Mouse (Mus musculus) hindbrain, postnatal 0 days (tissue): ENCODE measurements at regions not wholly inside any gene's neighbourhood (a gene's known extent, or its start where the extent isn't known, plus 50 kb on each side); places are given as distances from the start of the nearest gene placed in this dataset.
A peak's percentile ranks its signal among the peaks of the same experiment; 100 is the strongest.
"Not testable (repeated sequence)": the region's sequence is repeated elsewhere in the genome, so short reads cannot be mapped to it uniquely, and the experiment has no call there.

Experiments
- ATAC-seq: fragments of 200-750 bp; cut with Nextera tagmentation; 2 replicates; pipeline ENCODE4 v1.8.0; 2017; ENCODE audit warnings: mild to moderate bottlenecking, moderate TSS enrichment, moderate library complexity
- DNase-seq: peaks from one replicate; pipeline ENCODE4 v3.0.0-alpha.2; 2015; ENCODE audit warnings: low spot score
- H3K27ac ChIP-seq: fragments of 300-500 bp; sonication (generic); 2 replicates; pipeline ENCODE4 v1.5.1; 2014; ENCODE audit warnings: mild to moderate bottlenecking
- H3K27me3 ChIP-seq: fragments of 300-500 bp; sonication (generic); 2 replicates; pipeline ENCODE4 v1.6.1; 2014; ENCODE audit warnings: low read length, mixed read lengths; ENCODE audit not compliant: insufficient read depth
- H3K36me3 ChIP-seq: fragments of 300-500 bp; sonication (generic); 2 replicates; pipeline ENCODE4 v1.6.1; 2014; ENCODE audit warnings: low read length, mixed read lengths; ENCODE audit not compliant: insufficient read depth
- H3K4me1 ChIP-seq: fragments of 300-500 bp; sonication (generic); 2 replicates; pipeline ENCODE4 v1.6.1; 2014; ENCODE audit warnings: antibody characterized with exemption, low read length, mixed read lengths; ENCODE audit not compliant: insufficient read depth
- H3K4me2 ChIP-seq: fragments of 300-500 bp; sonication (generic); 2 replicates; pipeline ENCODE4 v1.6.1; 2014; ENCODE audit warnings: low read depth, mild to moderate bottlenecking, low read length, moderate library complexity, mixed read lengths
- H3K4me3 ChIP-seq: fragments of 300-500 bp; sonication (generic); 2 replicates; pipeline ENCODE4 v1.5.1; 2014; ENCODE audit warnings: low read length
- H3K9ac ChIP-seq: fragments of 300-500 bp; sonication (generic); replicated peaks from 2 replicates; pipeline ENCODE4 v1.6.1; 2014; ENCODE audit warnings: mild to moderate bottlenecking, low read length, moderate library complexity, mixed read lengths
- H3K9me3 ChIP-seq: fragments of 300-500 bp; sonication (generic); 2 replicates; pipeline ENCODE4 v1.6.1; 2016; ENCODE audit warnings: low read length, mixed read lengths
- CTCF ChIP-seq: IDR thresholded peaks from 2 replicates; pipeline ENCODE4 v1.5.1; 2016; ENCODE audit warnings: antibody characterized with exemption, control low read depth, low read depth
- WGBS: fragments of 180-500 bp; shearing (Covaris S2); extraction: QIAGEN DNeasy Blood & Tissue Kit; methylation state at CpG from one replicate; pipeline ENCODE4 v1.1.7; 2014; 5-methylcytosine and 5-hydroxymethylcytosine counted together

DNA sequence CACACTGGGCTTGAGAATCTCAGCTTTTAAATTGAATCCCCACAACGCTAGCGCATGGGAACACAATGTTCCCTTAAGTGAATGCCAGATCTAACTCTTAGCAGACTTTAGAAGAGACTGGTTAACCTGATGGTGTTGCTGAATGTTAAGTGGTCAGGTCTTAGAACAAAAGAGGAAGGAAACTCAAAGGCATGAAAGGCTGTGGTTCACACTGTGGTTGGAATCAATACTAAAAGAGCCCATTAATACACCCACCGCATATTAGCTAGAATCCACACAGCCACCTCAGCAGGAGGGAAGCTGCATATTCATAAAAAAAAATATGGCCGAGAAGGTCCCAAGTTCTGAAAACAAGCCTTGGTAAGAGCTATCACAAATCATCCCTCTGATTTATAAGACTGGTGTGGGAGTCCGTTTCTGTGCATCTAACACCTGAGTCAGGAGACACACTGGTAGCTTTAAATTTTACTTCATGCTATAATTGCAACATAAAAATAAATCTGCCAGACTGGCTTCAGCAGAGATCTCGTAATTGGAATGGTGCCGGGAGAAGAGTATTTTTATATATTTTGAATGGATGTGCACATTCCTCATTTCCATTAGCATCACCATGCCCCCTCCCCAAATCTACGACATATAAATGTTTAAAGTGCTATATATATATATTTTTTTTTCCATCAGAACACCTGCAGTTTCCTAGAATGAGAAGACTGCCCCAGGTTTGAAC is 259.3 kb downstream of the Tpbg start:
- peaks cover 3% of the 10 kb centered on the region; the same call in 1 of the 2 replicates for H3K9me3 ChIP-seq
- no peak overlapping the region for H3K27ac ChIP-seq
- ATAC-seq (0 out of 2 replicates have a peak, but pooled peaks have one; percentile 62), DNase-seq (peak; percentile 23)
- H3K4me3 ChIP-seq = no peak overlapping the region
- TF ChIP-seq CTCF = no peak
- no peak overlapping the region for H3K4me2 ChIP-seq
- H3K9ac ChIP-seq = no peak overlapping the region
- no peaks in the 10 kb centered on the region for H3K36me3 ChIP-seq
- H3K27me3 ChIP-seq = no peaks in the 10 kb centered on the region
- WGBS = 80% methylated on average over 8 of the region's 8 CpGs
- no peaks in the 10 kb centered on the region for H3K4me1 ChIP-seq

DNA sequence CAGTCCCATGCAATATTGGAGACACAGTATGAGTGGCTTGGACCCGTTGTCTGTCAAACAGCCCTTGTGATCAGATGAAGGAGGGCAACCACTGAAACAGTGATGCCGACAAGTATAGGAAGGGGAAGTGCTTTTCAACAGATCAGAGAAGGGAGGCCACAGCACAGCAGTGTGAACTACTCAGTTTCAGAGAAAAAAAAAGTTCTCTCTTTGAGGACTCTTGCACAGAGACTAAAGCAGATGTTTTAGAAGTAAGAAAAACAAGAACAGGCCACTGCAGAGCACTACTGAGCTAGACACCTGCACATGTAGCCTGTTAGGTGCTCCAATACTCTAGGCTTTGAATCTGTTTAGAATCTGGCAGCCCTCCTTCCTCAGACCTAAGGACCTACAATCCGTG is 261.4 kb downstream of the Tpbg start:
- 82% methylated on average over 3 of the region's 3 CpGs for WGBS
- H3K4me3 ChIP-seq = no peak overlapping the region
- TF ChIP-seq CTCF = no peak
- H3K4me2 ChIP-seq = no peak overlapping the region
- no peak overlapping the region for H3K9ac ChIP-seq
- DNase-seq = no peak
- peaks cover 3% of the 10 kb centered on the region; the same call in 1 of the 2 replicates for H3K9me3 ChIP-seq
- no peaks in the 10 kb centered on the region for H3K36me3 ChIP-seq
- H3K27me3 ChIP-seq = no peaks in the 10 kb centered on the region
- no peak overlapping the region for H3K27ac ChIP-seq
- ATAC-seq = no peak
- H3K4me1 ChIP-seq = no peaks in the 10 kb centered on the region

DNA sequence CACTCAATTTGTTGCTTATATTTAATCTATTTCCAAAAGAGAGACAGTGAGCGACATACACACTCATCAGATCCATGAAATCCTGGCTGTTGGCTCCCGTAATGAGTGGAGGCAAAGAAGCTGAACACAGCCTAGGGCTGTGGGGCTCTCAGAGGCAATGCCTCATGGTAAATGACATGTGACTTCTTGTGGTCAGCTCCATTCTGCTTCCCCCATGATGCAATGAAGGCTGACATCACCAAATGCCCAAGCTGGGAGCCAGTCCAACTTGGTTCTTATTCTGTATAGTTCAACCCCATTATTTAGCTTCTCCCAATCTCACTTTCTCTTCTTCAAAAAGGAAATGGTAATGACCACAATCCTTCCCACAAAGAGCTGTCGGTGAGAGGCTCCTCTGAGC is 262.5 kb downstream of the Tpbg start:
- DNase-seq (no peak), ATAC-seq (no peak)
- Histone ChIP-seq H3K4me1 (no peaks in the 10 kb centered on the region), H3K4me3 (no peak overlapping the region), H3K27ac (no peak overlapping the region), H3K27me3 (no peaks in the 10 kb centered on the region), H3K9ac (no peak overlapping the region), H3K9me3 (peaks cover 3% of the 10 kb centered on the region; the same call in 1 of the 2 replicates), H3K4me2 (no peak overlapping the region), H3K36me3 (no peaks in the 10 kb centered on the region)
- WGBS = 89% methylated on average over 3 of the region's 3 CpGs
- TF ChIP-seq CTCF = no peak

DNA sequence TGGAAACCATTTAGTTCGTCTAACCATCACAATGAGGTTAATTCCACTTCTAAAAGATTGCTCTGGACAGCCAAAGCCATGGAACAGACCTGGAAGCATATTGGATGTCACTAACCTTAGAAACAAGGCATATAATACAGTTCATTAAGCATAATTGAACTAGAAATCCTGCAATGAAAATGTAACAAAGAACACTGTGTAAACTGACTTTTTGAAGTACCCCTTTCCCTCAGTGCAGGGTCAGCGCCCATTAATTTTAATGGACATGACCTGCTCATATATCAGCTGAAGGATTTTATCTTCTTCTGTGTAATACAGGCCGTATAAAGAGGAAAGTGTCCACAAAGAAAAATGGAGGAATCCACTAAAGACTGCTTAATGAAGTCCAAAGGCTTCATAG is 263.7 kb downstream of the Tpbg start:
- H3K27ac ChIP-seq = no peak overlapping the region
- no peaks in the 10 kb centered on the region for H3K4me1 ChIP-seq
- no peak for TF ChIP-seq CTCF
- H3K4me3 ChIP-seq = no peak overlapping the region
- ATAC-seq (no peak), DNase-seq (no peak)
- WGBS = 77% methylated on average over 3 of the region's 3 CpGs
- H3K4me2 ChIP-seq = no peak overlapping the region
- H3K9ac ChIP-seq = no peak overlapping the region
- no peaks in the 10 kb centered on the region for H3K36me3 ChIP-seq
- no peaks in the 10 kb centered on the region for H3K27me3 ChIP-seq
- H3K9me3 ChIP-seq = peaks cover 3% of the 10 kb centered on the region; the same call in 1 of the 2 replicates

DNA sequence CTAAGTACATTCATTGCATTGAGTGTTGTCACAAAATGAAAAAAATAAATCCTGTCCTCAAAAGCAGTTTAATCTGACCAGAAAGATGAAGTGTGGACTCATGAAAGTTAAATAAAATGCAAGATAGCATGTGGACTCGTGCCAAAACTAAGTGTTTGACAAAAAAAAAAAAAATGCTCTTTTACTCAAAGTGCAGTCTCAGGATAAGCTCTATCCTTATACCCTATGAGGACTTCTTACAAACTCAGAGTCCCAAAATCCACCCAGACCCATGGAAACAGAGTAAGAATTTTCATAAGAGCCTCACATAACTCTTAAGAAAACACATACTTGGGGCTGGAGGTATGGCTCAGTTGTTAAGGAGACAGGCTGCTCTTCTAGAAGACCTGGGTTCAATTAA is 267.7 kb downstream of the Tpbg start:
- no peak for TF ChIP-seq CTCF
- Histone ChIP-seq H3K4me3 (no peak overlapping the region), H3K4me1 (no peaks in the 10 kb centered on the region), H3K27ac (no peak overlapping the region), H3K27me3 (no peaks in the 10 kb centered on the region), H3K4me2 (no peak overlapping the region), H3K9ac (no peak overlapping the region), H3K9me3 (peaks cover 3% of the 10 kb centered on the region; the same call in 1 of the 2 replicates), H3K36me3 (no peaks in the 10 kb centered on the region)
- no peak for DNase-seq
- ATAC-seq = no peak
- WGBS = 71% methylated on average over 1 of the region's 1 CpGs

DNA sequence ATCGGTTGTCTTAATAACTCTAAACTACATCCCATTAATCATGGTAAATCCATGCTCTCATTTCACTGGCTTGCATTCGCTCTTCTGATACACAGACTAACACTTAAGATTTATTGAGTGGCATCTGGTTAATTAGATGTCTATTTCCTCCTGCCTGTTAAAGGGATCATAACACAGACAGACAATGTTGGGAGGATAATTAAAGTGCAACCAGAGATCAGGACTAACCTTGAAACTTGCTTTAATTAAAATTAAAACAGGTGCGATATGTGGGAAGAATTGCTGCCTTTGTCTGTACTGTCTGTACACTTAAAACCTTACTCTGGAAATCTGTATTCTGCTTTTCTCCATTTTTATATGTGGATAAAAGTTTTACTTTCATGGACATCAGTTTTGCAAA is 277.2 kb downstream of the Tpbg start:
- Histone ChIP-seq H3K27ac (no peak overlapping the region), H3K4me1 (no peaks in the 10 kb centered on the region), H3K9ac (no peak overlapping the region), H3K9me3 (no peaks in the 10 kb centered on the region), H3K4me2 (no peak overlapping the region), H3K4me3 (no peak overlapping the region), H3K36me3 (no peaks in the 10 kb centered on the region), H3K27me3 (no peaks in the 10 kb centered on the region)
- ATAC-seq = no peak
- no peak for TF ChIP-seq CTCF
- DNase-seq = no peak
- WGBS = 82% methylated on average over 3 of the region's 3 CpGs

DNA sequence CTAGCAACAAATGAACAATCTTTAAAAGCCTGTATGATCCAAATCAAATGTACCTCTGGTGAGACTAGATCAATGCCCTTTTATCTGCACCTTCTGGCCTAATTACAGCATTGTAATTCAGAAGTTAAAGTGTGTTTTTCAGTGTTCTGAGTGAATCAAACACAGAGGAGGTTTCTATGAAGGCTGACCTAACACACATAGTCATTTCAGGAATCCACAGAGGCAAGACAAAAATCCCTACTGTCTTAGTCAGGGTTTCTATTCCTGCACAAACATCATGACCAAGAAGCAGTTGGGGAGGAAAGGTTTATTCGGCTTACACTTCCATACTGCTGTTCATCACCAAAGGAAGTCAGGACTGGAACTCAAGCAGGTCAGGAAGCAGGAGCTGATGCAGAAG is 293.4 kb downstream of the Tpbg start:
- not testable (repeated sequence) for ATAC-seq

More for the DNA sequence above, 293.4 kb downstream of the Tpbg start:
- not testable (repeated sequence) for H3K9ac ChIP-seq, H3K4me3 ChIP-seq, H3K4me2 ChIP-seq, H3K9me3 ChIP-seq, H3K36me3 ChIP-seq, H3K27ac ChIP-seq, H3K4me1 ChIP-seq, DNase-seq, H3K27me3 ChIP-seq
- WGBS = 70% methylated on average over 1 of the region's 1 CpGs
